Mouse (Mus musculus): ENCODE results near the gene Rasa3.
A peak's percentile ranks its signal among the peaks of the same experiment; 100 is the strongest.

Rasa3 gene

DNA sequence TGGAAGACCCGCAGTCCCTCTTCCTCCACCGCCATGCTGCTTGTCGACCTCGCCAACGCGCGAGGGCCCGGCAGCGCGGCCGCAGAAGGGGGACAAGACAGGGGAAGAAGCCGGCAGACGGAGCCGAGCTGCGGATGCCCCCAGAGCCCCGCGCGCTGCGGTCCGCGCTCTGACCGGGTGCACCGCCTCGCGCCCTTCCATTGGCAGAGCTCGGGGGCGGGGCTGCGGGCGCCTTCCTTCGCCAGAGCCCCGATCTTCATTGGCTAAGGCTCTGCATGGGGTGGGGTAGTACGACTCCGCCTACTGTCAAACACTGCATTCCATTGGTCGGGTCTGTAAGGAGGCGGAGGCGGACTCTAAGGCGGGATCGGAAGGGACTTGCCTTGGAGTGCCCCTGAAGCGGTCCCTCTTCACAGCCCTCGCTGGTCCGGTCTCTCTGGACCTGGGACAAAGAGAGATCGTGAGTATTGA is at the start of gene Rasa3:
TSS of gene Rasa3 (minus strand) at position 191 of the 471 bp plus-strand sequence.
- peak; percentile 78 for DNase-seq (ENCODE audit: extremely low spot score, low read depth, low spot score)

DNA sequence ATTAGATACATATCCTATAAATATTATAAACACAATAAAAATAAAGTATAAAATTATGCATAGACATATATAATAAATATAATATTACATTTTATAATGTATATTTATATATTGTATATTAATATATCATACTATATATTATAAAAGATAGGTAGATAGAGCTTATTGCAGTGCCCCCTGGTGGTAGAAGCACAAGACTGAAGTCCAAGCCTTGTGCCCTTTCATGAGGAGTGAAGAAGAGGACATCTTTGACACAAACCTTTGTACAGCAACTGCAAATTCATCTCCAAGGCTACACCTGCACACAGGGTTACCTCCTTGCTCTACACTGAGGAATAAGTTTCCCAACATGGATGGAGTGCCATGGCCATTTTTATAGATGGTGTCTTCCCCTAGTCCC is 48.3 kb upstream of the Rasa3 start:
- no peak for DNase-seq (ENCODE audit: extremely low spot score, low read depth, low spot score)

DNA sequence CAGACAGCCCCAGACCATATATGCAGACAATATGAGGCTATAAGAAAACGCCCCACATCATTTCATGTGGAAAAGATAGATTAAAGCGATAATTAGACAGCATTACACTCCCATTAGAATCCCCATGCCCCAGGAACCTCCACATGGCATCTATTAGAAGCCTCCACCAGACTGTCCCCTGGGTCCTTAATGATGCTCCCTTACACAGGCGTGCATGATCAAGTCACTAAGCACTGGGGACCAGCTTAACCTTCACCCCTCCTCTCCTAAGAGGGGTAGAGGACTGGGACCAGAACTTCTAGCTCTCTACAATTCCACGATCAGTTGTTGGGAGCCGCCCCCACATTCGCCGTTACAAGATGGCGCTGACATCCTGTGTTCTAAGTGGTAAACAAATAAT is 41.6 kb upstream of the Rasa3 start:
- DNase-seq (ENCODE audit: extremely low spot score, low read depth, low spot score): no peak

DNA sequence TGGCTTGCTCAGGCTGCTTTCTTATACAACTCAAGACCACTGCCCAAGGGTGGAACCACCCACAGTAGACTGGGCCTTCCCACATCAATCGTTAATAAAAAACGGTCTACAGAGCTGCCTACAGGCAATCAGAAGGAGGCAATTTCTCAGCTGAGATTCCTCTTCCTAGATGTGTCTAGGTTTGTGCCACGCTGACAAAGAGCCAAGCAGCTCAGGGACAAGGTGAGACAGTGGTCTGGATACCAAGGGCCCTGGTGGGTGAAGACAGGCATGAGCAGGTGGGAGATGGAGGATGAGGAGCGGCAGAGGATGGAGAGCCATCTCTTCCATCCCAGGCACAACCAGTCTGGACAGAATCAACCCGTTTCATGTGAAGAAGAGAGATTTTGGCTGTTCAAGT is 31.1 kb upstream of the Rasa3 start:
- DNase-seq (ENCODE audit: extremely low spot score, low read depth, low spot score): no peak

DNA sequence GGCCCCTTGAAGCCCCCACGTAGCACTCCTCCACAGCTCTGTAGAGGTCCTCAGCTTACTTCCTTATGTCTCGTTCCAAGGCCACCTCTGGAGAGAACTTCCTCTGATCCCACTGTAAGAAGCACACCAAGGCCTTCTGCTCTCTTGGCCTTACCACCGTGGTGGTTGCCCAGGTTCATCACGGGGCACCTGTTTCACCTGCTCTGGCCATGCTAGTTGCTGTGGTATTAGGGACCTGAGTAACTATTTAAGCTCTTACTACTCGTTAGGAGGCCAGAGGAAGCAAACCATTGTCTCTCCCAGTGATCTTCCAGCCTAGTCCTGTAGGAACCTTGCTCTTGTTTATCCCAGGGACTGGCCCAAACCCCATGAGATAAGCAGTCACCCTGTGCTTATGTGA is 29.5 kb upstream of the Rasa3 start:
- DNase-seq (ENCODE audit: extremely low spot score, low read depth, low spot score): no peak

DNA sequence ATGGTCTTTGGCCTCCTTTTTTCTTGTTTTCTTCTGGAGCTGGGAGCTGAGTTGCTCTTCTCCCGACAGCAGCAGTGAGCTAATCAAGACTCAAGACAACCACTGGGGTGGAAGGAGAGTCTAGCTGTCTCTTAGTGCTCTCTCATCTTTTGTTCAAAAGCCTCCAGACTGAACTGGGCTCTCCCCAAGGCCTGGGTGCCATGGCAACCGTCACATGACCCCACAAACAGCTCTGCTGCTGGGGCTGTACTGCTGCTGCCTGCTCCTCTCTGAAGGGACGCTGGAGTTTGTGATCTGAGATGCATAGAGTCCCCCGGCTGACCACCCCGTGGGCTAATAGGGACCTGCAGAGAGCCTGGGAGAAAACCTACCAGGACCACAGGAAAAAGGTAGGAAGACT is 28.3 kb upstream of the Rasa3 start, which contains the start of gene Cfap97d2:
TSS of gene Cfap97d2 (plus strand) at position 222 of the 400 bp plus-strand sequence.
- DNase-seq (ENCODE audit: extremely low spot score, low read depth, low spot score): no peak

DNA sequence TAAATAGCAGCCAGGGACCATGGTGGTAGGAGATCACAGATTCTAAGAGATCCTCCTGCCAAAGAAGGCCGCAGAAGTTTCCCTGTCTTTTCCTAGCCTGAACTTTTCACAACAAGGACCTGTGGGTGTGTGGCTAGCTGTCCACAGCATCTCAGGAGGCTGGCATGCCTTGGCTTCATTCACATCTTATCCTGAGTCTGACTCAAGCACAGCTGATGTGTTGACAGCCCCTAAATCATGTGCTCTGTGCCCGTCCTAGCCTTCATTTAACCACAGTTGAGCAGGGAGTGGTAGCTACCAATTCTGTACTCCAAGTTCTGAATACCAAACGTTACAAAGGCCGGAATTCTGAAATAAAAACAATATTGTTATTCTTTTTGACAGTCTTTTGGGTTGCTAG is 26.9 kb upstream of the Rasa3 start:
- no peak for DNase-seq (ENCODE audit: extremely low spot score, low read depth, low spot score)

DNA sequence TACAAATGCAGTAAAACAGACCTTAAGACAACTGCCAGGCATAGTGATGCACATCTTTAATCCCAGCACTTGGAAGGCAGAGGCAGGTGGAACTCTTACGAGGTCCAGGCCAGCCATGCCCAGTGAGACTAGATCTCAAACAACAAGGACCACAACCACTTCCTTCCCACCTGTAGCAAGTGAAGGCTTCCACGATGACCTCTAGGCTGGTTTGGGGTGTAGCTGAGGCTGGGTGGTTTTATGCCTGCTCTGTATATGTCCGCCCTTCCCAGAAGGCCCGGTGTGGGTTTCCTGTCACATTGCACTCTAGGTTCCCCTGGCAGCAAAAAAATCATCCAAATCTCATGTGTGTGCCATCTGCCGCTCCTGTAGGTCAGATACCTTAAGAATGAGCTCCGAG is 26.4 kb upstream of the Rasa3 start:
- no peak for DNase-seq (ENCODE audit: extremely low spot score, low read depth, low spot score)

DNA sequence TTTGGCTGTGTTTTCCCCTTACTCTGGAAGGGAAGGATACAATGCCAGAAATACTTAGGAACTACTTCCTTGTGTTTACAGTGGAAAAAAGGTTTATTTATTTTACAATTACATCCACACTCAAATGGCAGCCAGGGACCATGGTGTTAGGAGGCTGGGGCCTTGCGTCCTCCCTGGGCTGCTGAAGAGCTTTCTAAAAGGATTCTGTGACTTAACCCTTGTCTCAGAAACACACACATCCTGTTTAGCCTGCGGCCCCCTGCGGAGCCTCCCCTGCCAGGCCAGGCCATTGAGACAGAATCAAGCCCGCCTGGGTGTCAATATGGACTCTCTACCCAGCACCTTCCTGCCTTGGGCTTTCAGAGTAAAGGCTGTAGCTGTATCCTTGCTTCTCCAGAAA is 25.4 kb upstream of the Rasa3 start:
- no peak for DNase-seq (ENCODE audit: extremely low spot score, low read depth, low spot score)

DNA sequence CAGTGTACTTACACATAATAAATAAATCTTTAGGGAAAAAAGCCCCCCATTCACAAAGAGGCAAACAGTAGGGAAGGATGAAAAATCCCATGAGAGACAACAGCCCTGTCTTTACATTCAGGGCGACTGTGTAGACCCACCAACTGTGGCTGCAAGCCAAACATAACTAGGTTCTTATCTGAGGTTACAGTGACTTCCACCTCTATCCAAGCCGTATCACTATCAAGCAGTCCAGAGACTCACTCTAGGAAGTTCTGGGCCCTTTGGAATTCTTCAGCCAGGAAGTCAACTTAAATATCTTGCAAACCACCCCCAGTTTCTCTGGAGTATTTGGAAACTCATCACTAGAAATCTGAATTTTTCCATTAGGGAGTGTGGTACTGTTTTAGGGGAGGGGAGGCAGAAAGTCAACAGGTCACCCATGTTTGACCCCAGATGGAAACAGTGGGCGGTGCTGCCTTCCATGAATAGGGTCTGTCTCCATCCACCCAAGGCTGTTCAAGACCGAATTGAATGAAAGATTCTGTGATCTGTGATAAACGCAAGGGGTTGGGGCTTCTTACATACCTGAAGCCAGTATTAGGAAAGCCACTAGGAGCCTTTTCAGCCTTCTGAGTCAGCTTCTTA is 22.0 kb upstream of the Rasa3 start:
- DNase-seq (ENCODE audit: extremely low spot score, low read depth, low spot score): no peak

DNA sequence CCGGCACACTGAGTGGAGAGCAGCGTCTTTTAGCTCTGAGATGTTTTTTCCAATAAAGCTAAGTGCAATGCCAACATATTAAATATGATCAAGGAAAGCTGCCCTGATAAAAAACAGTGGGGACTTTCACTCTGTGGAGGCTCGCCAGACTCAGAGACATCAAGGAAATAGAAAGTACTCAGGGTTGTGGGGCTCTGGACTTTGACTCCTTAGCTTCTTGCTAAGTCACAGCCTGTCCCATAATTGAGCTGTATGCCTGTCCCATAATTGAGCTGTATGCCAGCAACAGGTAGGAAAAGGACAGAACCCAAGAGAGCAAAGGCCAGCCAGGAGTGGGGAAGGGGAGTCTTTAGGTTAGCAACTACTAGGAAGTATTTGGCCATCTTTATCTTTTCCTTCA is 20.9 kb upstream of the Rasa3 start:
- no peak for DNase-seq (ENCODE audit: extremely low spot score, low read depth, low spot score)

DNA sequence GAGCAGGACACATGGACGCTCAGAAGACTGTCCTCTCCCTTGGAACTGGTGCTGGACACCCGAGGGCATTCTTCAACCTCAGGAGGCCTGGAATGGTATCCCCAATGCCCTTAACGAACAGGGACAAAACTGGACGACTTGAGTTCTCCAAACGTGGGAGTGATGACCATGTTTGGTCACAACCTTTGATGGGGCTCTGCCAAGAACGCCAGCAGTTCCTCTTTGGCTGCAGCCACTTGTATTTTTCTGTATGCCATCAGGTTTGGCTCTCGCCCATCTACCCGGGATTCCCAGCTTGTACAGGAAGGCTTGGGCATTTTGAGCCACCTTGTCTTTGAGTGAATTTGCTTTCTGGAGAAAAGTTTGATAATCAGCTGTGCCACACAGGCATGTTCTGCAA is 20.3 kb upstream of the Rasa3 start:
- DNase-seq (ENCODE audit: extremely low spot score, low read depth, low spot score): no peak

DNA sequence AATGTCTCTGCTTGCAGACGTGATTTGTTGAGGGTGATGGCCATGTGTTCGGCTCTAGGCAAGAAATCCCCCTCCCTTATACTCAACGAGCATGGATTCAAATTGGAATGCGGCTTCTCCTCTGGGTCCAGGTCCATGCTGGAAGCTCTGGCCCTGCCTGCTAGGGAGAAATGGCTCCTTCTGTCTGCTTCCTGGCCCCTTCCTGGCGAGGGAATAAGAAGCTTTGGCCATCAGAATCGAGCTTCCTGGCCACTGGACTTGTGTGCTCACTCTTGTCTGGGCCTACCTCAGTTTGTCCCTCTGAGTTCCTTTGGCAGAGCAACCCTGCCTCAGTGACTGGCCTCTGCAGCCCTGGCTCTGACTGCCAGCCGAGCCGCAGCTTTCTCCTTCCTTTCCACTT is 19.8 kb upstream of the Rasa3 start:
- DNase-seq (ENCODE audit: extremely low spot score, low read depth, low spot score): no peak

DNA sequence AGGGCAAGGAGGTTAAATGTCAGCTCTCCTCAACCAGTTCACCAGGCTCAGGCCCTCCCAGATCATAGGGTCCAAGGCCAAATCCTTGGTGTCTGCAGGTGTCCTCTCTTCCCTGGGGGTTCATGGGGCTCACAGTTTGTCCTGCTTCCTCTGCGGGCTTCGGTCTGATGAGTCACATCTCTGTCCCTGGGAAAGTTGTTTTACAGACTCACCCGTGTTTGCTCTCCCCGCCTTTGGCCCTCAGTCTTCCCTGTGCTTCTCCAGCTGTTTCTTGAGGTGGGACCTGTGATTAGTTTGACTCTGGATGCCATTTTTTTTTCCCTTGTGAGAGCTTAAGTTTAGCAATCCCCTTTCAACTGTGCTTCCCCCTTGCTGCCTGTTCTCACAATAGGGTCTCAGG is 18.8 kb upstream of the Rasa3 start:
- no peak for DNase-seq (ENCODE audit: extremely low spot score, low read depth, low spot score)

DNA sequence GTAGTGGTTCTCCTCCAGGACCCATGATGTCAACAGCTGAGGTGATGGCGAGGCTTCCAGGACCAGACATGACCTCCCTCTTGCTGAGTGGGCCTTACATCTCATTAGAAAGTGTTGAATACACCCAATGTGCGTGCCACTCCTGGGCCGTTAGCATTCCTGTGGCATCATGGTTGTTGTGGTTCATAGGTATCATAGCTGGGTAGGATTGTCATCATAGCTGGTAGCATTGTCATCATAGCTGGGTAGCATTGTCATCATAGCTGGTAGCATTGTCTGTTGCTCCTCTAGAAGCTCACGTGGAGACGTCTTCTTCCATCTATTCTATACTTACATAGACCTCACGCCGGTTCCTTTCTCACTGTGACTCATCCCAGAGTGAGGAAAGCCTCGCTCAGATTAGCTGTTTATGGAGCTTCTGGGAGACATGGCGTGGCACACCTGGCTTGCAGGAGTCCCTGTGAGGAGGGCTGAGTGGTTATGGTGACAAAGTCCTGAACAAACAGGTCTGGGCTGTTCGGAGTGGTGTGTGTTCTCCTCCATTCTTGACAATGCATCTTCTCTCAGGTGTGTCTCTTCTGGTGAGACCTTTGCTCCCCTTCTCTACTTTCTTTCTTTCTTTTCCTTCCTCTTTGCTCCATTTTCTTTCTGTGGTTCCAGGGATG is 17.9 kb upstream of the Rasa3 start:
- no peak for DNase-seq (ENCODE audit: extremely low spot score, low read depth, low spot score)

DNA sequence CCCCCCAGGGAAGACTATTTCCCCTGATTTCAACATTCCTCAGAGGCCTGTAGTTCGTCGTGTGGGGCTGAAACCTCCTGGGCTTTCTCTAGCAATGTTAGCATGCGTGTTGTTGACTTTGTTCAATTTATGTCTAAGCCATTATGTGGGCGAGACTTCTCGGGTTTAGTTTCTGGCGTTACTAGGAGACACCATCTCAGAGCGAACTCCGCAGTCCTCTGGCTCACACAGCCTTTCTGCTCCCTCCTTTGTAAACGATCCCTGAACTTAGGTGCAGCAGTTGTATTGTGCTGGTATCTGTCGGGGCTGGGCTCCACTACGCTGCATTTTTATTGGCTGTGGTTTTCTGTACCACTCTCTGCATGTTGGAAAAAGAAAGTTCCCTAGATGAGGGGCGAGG is 17.3 kb upstream of the Rasa3 start:
- no peak for DNase-seq (ENCODE audit: extremely low spot score, low read depth, low spot score)

DNA sequence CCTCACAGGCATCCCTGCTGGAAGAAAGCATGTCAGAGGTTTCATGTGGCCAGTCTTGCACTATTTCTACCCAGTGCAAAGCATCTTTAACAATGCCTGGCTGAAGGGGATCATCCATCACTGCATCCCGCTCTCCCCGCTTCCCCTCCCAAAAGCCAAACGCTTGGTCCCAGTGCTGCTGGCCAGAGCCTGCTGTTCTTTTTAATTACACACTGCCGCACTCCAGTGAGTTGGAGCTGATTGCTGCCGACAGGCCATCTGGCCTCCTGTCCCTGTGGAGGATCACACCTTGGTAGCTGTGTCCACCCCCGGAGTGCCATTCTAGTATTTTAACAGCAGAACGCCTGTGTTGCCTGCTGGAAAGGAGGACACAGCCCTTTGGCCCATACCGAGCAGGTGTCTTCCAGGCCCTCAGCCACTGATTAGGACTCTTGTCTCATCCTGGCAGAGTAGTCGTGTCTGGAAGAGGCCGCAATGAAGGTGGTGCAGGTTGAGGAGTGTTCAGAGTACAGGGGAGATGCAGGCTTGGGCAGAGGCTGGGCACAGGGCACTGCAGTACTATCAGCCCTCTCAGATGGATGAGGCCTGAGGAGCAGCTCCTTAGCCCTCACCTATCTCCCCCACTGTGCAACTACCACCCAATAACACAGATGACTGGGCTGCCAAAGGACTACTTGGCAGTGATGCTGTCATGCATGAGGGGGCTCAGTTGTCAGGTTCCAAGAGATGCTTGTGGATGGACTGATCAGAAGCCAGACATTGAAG is 15.1 kb upstream of the Rasa3 start:
- DNase-seq (ENCODE audit: extremely low spot score, low read depth, low spot score): no peak

DNA sequence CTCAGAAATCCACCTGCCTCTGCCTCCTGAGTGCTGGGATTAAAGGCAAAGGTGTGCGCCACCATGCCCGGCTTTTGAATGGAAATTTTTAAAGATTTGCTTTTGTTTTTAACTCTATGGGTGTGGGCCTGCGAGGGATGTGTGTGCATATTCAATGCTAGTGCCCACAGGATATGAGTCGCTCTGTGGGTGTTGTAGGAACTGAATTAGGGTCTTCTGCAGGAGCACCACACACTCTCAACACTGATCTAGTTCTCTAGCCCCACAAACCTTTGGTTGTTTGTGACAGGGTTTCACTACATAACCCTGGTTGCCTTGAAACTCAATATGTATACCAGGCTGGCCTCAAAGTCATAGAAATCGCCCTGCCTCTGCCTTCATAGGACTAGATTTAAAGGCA is 11.9 kb upstream of the Rasa3 start:
- DNase-seq (ENCODE audit: extremely low spot score, low read depth, low spot score): no peak

DNA sequence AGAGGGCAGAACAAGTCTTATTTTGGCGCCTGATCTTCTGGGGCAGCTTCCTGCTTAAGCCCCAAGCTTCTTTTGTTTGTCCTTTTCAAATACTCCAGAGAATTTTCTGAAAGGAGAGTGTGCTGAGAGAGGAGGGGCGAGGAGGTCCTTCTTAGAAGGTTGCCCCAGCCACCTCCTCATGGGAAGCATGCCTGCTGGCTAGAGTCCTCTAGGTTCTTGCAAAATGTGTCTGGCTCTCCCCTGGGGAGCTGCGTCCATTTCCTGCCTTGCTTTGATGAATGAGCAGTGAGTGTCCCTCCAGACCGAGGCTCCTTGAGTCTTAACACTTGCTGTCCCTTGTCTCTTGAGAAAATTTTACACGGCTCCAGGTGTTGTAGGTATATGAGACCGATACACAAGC is 11.1 kb upstream of the Rasa3 start:
- DNase-seq (ENCODE audit: extremely low spot score, low read depth, low spot score): no peak

DNA sequence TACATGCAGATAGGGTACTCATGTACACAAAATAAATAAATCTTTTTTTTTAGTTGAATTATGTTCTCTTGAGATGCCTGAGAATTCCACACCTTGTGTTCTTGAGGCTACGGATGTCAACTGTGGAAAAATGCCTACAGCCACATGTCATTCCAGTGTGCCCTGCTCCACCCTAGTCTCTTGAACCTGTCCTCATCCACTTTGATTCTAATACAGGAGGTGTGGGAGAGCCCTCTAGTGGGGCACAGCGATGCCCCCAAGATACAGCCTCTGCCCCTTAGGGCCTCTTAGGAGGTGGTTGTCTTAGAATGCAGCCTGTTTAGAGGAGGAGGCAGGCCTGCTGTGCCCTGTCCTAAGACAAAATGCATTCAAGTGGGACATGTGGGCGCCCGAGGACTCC is 10.5 kb upstream of the Rasa3 start:
- DNase-seq (ENCODE audit: extremely low spot score, low read depth, low spot score): no peak

DNA sequence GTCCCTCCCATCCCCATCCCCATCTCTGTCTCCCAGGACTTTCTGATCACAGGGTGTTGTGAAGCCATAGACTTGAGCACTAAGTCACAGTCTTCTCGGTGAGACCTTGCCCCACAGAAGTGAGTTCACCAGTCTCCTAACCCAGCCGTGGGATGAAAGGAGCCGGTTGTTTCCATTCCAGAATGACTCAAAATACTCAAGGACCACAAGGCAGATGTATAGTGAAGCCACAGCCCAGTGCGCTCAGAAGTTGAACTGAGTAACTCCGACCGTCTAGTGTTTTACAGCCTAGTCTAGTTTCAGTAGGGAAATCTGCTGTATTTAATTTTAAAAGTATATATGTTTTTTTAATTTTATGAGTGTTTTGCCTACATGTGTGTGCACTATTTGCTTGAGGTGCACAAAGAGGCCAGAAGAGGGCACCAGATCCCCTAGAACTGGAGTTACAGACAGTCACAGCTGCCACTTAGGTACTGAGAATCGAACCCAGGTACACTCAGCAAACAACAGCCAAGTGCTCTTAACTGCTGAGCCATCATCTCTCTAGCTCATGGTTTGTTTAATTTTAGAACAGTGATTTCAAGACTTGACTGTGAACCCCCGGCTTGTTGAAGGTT is 9.8 kb upstream of the Rasa3 start:
- DNase-seq (ENCODE audit: extremely low spot score, low read depth, low spot score): no peak

DNA sequence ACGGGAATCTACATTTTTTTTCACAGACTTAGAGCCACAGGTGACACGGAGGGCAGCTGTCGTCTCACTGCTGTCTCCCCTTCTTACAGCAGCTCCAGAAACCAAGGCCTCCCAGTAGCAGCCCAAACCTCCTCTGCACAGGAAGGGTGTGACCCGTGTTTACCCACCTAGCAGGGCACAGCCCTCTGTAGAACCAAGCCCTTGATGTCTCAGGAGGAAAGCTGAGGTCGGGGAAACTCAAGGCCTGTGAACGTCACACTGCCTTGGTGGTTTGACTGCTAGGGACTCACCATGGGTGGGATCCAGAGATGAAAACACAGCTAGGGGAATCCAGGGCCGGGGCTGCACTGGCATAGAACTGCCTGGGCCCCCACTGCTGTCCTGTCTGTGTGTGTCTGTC is 9.0 kb upstream of the Rasa3 start:
- no peak for DNase-seq (ENCODE audit: extremely low spot score, low read depth, low spot score)
